Mouse (Mus musculus) G1E-ER4 (cell line): ENCODE results near the gene B4galnt1. TPM values are rescaled to one million over a fixed set of nuclear protein-coding genes. Genes with fewer than 3 reads are reported as not detected.

Experiments
- GATA1 ChIP-seq: IDR thresholded peaks from one replicate; pipeline ENCODE4 v1.8.0; 2012; ENCODE audit warnings: low read length, inconsistent platforms
- polyA plus RNA-seq: library from polyadenylated mRNA; stranded (reverse); fragments of >175 nt; gene quantifications from 2 replicates; pipeline ENCODE4 v1.2.3, GENCODE M21; 2012

Gene B4galnt1
- polyA plus RNA-seq, 1 experiment: 143 TPM

GRCm38 (mm10) chr10:127160728-127161127 lies 4.3 kb upstream of the B4galnt1 start:
- TF ChIP-seq GATA1: no peak

GRCm38 (mm10) chr10:127164190-127164589 lies 835 bp upstream of the B4galnt1 start:
- TF ChIP-seq GATA1: no peak

- no peak for TF ChIP-seq GATA1
These were observed 279 bp downstream of the B4galnt1 start for GRCm38 (mm10) chr10:127165354-127165653.

GRCm38 (mm10) chr10:127165654-127166403 lies 804 bp downstream of the B4galnt1 start:
- TF ChIP-seq GATA1: no peak

- TF ChIP-seq GATA1: no peak
These were observed 1.3 kb downstream of the B4galnt1 start for GRCm38 (mm10) chr10:127166404-127166715.

GRCm38 (mm10) chr10:127166771-127167613 lies 2.0 kb downstream of the B4galnt1 start:
- no peak for TF ChIP-seq GATA1

GRCm38 (mm10) chr10:127167614-127168192 lies 2.7 kb downstream of the B4galnt1 start:
- no peak for TF ChIP-seq GATA1

- no peak for TF ChIP-seq GATA1
These were observed 5.0 kb downstream of the B4galnt1 start for GRCm38 (mm10) chr10:127170002-127170401.

- no peak for TF ChIP-seq GATA1
These were observed 5.8 kb downstream of the B4galnt1 start for GRCm38 (mm10) chr10:127170837-127171272.

GRCm38 (mm10) chr10:127171631-127172200 lies 6.7 kb downstream of the B4galnt1 start:
- no peak for TF ChIP-seq GATA1

GRCm38 (mm10) chr10:127173148-127174065 lies 8.4 kb downstream of the B4galnt1 start:
- no peak for TF ChIP-seq GATA1

GRCm38 (mm10) chr10:127174170-127174569 lies 9.1 kb downstream of the B4galnt1 start:
- TF ChIP-seq GATA1: no peak

- TF ChIP-seq GATA1: no peak
These were observed 11.2 kb downstream of the B4galnt1 start for GRCm38 (mm10) chr10:127176228-127176627.

- TF ChIP-seq GATA1: no peak
These were observed 11.7 kb downstream of the B4galnt1 start for GRCm38 (mm10) chr10:127176756-127177155.

- no peak for TF ChIP-seq GATA1
These were observed 12.2 kb downstream of the B4galnt1 start for GRCm38 (mm10) chr10:127177235-127177634.
